Mouse (Mus musculus): ENCODE results near the gene Zswim8. TPM values are rescaled to one million over a fixed set of nuclear protein-coding genes. Genes with fewer than 3 reads are reported as not detected.
"Not testable (repeated sequence)": the region's sequence is repeated elsewhere in the genome, so short reads cannot be mapped to it uniquely, and the experiment has no call there.

The Zswim8 gene
- polyA plus RNA-seq, 1 experiment from 2014 or later: 28.3 TPM

DNA sequence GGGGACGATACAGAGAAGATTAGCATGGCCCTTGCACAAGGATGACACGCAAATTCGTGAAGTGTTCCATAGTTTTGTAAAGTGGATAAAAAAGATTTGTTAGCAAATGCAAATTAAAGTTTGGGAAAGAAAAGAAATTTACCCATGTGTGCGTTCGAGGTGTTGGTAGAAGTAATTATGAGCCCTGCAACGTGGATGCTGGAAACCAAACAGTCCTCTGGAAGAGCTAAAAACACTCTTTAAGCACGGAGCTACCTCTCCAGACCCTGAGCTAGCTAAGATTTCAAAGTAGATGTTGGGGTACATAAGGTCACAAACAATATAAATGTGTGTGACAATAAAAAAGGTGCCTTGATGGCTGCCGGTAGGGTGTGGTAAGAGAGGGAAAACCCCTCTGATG lies 5.8 kb upstream of the Zswim8 start:
- Histone ChIP-seq H3K4me2 (replicated peaks; ENCODE audit: low read depth, low read length) (peak overlapping the region; percentile 73), H3K9me3 (ENCODE audit: low read length) (no peaks in the 10 kb centered on the region), H3K27me3 (ENCODE audit: insufficient read depth, low read length) (no peaks in the 10 kb centered on the region), H3K4me1 (ENCODE audit: insufficient read depth, low read length) (peaks cover 48% of the 10 kb centered on the region), H3K36me3 (ENCODE audit: insufficient read depth, low read length) (peaks cover 11% of the 10 kb centered on the region; the same call in 1 of the 2 replicates), H3K4me3 (ENCODE audit: low read length) (peak overlapping the region; percentile 96), H3K9ac (replicated peaks; ENCODE audit: low read length) (peak overlapping the region; percentile 23), H3K27ac (ENCODE audit: low read length) (no peak overlapping the region)
- ATAC-seq (ENCODE audit: low FRiP score, low TSS enrichment): no peak
- WGBS: 72% methylated on average over 8 of the region's 8 CpGs

DNA sequence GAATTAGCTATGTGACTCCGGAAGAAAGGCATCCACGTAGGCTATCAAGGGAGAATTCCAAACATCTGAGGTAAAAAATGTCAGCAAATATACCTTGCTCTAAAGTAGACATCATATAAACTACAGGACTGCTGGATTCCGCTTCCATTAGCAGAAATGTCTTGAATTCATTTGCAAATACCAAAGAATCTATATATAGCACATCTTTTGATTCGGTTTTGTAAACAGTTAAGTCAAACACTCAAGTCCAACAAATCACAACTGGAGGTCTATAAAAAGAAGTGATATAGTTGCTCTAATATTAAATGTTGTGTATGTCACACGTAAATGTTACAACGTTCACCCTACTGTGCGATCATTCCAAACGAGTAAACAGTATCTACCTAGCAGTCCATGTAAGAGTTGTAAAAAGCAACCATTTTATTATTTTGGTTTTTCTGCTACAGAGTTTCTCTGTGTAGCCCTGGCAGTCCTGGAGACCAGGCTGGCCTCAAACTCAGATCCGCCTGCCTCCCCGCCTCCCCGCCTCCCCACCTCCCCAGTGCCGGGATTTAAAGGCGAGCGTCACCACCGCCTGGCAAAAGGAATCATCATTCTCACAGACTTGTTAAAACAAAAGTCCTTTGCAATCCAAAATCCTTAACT lies 5.1 kb upstream of the Zswim8 start:
- peak overlapping the region; percentile 95 for H3K9ac ChIP-seq (replicated peaks; ENCODE audit: low read length)
- no peaks in the 10 kb centered on the region for H3K27me3 ChIP-seq (ENCODE audit: insufficient read depth, low read length)
- peaks cover 11% of the 10 kb centered on the region; the same call in 1 of the 2 replicates for H3K36me3 ChIP-seq (ENCODE audit: insufficient read depth, low read length)
- 11% methylated on average over 15 of the region's 15 CpGs for WGBS
- H3K27ac ChIP-seq (ENCODE audit: low read length): peak overlapping the region; percentile 95
- peaks cover 41% of the 10 kb centered on the region for H3K4me1 ChIP-seq (ENCODE audit: insufficient read depth, low read length)
- H3K9me3 ChIP-seq (ENCODE audit: low read length): no peaks in the 10 kb centered on the region
- peak; percentile 42; the same call in 1 of the 2 replicates for ATAC-seq (ENCODE audit: low FRiP score, low TSS enrichment)
- H3K4me2 ChIP-seq (replicated peaks; ENCODE audit: low read depth, low read length): peak overlapping the region; percentile 73
- peak overlapping the region; percentile 96 for H3K4me3 ChIP-seq (ENCODE audit: low read length)

DNA sequence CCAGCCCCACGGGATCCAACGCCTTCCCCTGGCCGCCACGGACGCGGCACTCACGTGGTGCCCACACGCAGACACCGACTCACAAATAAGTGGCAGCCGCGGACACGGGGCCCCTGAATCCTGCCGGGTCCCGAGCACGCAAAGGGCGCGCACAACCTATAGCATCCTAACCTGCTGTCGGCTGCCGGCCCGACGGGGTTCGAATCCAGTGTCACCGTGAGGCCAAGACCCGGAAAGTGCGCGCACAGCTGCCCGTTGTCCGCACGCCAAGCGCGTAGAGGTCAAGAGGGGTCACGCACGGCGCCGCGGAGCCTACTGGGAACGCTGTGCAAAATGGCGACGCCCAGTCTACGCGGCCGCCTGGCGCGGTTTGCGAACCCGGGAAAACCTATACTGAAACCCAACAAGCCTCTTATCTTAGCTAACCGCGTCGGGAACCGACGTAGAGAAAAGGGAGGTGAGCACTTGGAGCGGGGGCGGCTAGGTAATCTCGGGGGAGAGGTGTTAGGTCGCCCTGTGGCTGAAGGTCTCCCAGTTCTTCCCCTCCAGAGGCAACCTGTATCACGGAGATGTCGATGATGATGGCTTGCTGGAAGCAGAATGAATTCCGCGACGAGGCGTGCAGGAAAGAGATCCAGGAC lies 4.5 kb upstream of the Zswim8 start, which contains the start of gene Chchd1:
Chchd1 (plus strand) TSS at position 266 of the 641 bp plus-strand sequence.
- H3K9me3 ChIP-seq (ENCODE audit: low read length): no peaks in the 10 kb centered on the region
- H3K27me3 ChIP-seq (ENCODE audit: insufficient read depth, low read length): no peaks in the 10 kb centered on the region
- H3K4me2 ChIP-seq (replicated peaks; ENCODE audit: low read depth, low read length): peak within 1 kb of the TSS; percentile 73
- peak within 1 kb of the TSS; percentile 95 for H3K9ac ChIP-seq (replicated peaks; ENCODE audit: low read length)
- H3K36me3 ChIP-seq (ENCODE audit: insufficient read depth, low read length): peaks cover 11% of the 10 kb centered on the region; the same call in 1 of the 2 replicates
- ATAC-seq (ENCODE audit: low FRiP score, low TSS enrichment): peak; percentile 73
- H3K27ac ChIP-seq (ENCODE audit: low read length): peak within 1 kb of the TSS; percentile 95
- under 1% methylated on average over 61 of the region's 61 CpGs for WGBS
- H3K4me1 ChIP-seq (ENCODE audit: insufficient read depth, low read length): peaks cover 36% of the 10 kb centered on the region
- peak within 1 kb of the TSS; percentile 96 for H3K4me3 ChIP-seq (ENCODE audit: low read length)

DNA sequence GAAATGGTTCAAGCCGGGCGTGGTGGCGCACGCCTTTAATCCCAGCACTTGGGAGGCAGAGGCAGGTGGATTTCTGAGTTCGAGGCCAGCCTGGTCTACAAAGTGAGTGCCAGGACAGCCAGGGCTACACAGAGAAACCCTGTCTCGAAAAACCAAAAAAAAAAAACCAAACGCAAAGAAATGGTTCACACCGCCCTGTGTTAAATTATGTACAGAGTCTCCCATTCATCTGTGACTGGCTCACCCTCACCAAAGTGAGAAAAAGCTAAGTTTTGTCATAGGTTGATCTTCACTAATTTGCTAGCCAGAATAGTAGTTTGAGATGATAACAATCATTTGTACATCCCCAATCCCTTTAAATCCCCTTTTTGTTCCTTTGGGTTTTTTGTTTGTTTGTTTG lies 3.9 kb upstream of the Zswim8 start:
- peak overlapping the region; percentile 73 for H3K4me2 ChIP-seq (replicated peaks; ENCODE audit: low read depth, low read length)
- H3K9me3 ChIP-seq (ENCODE audit: low read length); H3K27me3 ChIP-seq (ENCODE audit: insufficient read depth, low read length); ATAC-seq (ENCODE audit: low FRiP score, low TSS enrichment): not testable (repeated sequence)
- WGBS: 6% methylated on average over 7 of the region's 8 CpGs
- peaks cover 11% of the 10 kb centered on the region; the same call in 1 of the 2 replicates for H3K36me3 ChIP-seq (ENCODE audit: insufficient read depth, low read length)
- peak overlapping the region; percentile 95 for H3K27ac ChIP-seq (ENCODE audit: low read length)
- H3K9ac ChIP-seq (replicated peaks; ENCODE audit: low read length): peak overlapping the region; percentile 95
- H3K4me3 ChIP-seq (ENCODE audit: low read length): peak overlapping the region; percentile 96
- peaks cover 33% of the 10 kb centered on the region for H3K4me1 ChIP-seq (ENCODE audit: insufficient read depth, low read length)

DNA sequence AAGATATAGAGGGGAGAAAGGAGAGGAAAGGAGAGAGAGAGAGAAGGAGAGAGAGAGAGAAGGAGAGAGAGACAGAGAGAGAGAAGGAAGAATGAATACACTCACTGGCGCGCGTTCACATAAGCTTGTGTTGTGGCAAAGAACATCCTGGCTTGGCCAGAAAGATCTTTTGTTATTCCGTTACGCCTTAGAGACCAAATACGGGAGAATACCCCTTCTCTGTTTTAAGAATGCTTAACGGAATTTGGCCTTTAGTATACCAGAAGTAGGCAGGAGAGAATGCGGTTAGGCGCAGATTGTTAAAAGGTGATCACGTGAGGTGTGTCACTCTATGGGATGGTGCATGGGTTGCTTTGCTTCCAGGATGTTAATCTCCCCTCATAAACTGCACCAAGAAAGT lies 887 bp downstream of the Zswim8 start:
- peaks cover 35% of the 10 kb centered on the region for H3K36me3 ChIP-seq (ENCODE audit: insufficient read depth, low read length)
- H3K27ac ChIP-seq (ENCODE audit: low read length): 0 out of 2 replicates have a peak overlapping the region, but pooled peaks have one; percentile 65
- no peaks in the 10 kb centered on the region for H3K9me3 ChIP-seq (ENCODE audit: low read length)
- H3K9ac ChIP-seq (replicated peaks; ENCODE audit: low read length): peak overlapping the region; percentile 96
- no peak for ATAC-seq (ENCODE audit: low FRiP score, low TSS enrichment)
- H3K4me3 ChIP-seq (ENCODE audit: low read length): peak overlapping the region; percentile 100
- no peaks in the 10 kb centered on the region for H3K27me3 ChIP-seq (ENCODE audit: insufficient read depth, low read length)
- 4% methylated on average over 10 of the region's 10 CpGs for WGBS
- peaks cover 20% of the 10 kb centered on the region for H3K4me1 ChIP-seq (ENCODE audit: insufficient read depth, low read length)
- peak overlapping the region; percentile 72 for H3K4me2 ChIP-seq (replicated peaks; ENCODE audit: low read depth, low read length)

DNA sequence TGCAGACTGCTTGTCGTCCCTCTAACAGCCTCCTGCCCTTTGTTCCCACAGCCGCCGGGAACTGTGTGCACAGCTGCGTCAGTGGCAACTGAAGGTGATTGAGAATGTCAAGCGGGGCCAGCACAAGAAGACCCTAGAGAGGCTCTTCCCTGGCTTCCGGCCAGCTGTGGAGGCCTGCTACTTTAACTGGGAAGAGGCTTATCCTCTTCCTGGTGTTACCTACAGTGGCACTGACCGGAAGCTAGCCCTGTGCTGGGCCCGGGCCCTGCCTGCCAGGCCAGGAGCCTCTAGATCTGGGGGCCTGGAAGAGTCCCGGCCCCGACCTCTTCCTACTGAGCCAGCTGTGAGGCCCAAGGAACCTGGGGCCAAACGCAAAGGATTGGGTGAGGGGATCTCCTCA lies 6.5 kb downstream of the Zswim8 start:
- no peak for ATAC-seq (ENCODE audit: low FRiP score, low TSS enrichment)

DNA sequence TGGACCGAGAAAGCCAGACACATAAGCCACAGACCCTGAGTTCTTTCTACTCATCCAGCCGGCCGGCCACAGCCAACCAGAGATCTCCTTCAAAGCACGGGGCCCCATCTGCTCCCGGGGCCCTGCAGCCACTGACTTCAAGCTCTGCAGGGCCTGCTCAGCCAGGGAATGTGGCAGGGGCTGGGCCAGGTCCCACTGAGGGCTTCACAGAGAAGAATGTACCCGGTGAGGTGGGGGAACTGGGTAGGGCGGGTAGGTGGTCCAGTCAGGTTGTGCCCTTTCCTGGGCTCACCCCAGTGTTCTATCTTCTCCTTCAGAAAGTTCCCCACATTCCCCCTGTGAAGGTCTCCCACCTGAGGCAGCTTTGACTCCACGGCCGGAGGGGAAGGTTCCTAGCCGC lies 11.1 kb downstream of the Zswim8 start:
- H3K4me1 ChIP-seq (ENCODE audit: insufficient read depth, low read length): no peaks in the 10 kb centered on the region
- 88% methylated on average over 10 of the region's 10 CpGs for WGBS
- H3K27ac ChIP-seq (ENCODE audit: low read length): no peak overlapping the region
- H3K36me3 ChIP-seq (ENCODE audit: insufficient read depth, low read length): peaks cover 83% of the 10 kb centered on the region
- no peak overlapping the region for H3K9ac ChIP-seq (replicated peaks; ENCODE audit: low read length)
- H3K4me3 ChIP-seq (ENCODE audit: low read length): no peak overlapping the region
- no peaks in the 10 kb centered on the region for H3K27me3 ChIP-seq (ENCODE audit: insufficient read depth, low read length)
- H3K9me3 ChIP-seq (ENCODE audit: low read length): no peaks in the 10 kb centered on the region
- ATAC-seq (ENCODE audit: low FRiP score, low TSS enrichment): no peak
- no peak overlapping the region for H3K4me2 ChIP-seq (replicated peaks; ENCODE audit: low read depth, low read length)

More for the DNA sequence above, 6.5 kb downstream of the Zswim8 start:
- Histone ChIP-seq H3K4me2 (replicated peaks; ENCODE audit: low read depth, low read length) (no peak overlapping the region), H3K27me3 (ENCODE audit: insufficient read depth, low read length) (no peaks in the 10 kb centered on the region), H3K9ac (replicated peaks; ENCODE audit: low read length) (no peak overlapping the region), H3K36me3 (ENCODE audit: insufficient read depth, low read length) (peaks cover 68% of the 10 kb centered on the region), H3K4me1 (ENCODE audit: insufficient read depth, low read length) (peaks cover 6% of the 10 kb centered on the region), H3K9me3 (ENCODE audit: low read length) (no peaks in the 10 kb centered on the region), H3K27ac (ENCODE audit: low read length) (no peak overlapping the region), H3K4me3 (ENCODE audit: low read length) (no peak overlapping the region)
- WGBS: 82% methylated on average over 11 of the region's 11 CpGs

DNA sequence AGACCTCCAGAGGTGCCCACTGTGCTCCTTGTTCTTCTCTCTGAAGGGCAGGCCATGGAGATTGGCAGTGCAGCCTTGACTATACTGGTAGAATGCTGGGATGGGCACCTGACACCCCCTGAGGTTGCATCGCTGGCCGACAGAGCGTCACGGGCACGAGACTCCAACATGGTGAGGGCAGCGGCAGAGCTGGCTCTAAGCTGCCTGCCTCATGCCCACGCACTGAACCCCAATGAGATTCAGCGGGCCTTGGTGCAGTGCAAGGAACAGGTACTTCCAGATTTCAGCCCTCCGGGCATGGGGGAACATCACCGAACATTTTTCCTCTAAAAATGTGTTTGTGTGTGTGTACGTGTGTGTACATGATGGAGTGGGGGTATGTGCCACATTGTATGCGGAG lies 12.4 kb downstream of the Zswim8 start:
- H3K9me3 ChIP-seq (ENCODE audit: low read length): no peaks in the 10 kb centered on the region
- no peaks in the 10 kb centered on the region for H3K4me1 ChIP-seq (ENCODE audit: insufficient read depth, low read length)
- no peaks in the 10 kb centered on the region for H3K27me3 ChIP-seq (ENCODE audit: insufficient read depth, low read length)
- H3K4me3 ChIP-seq (ENCODE audit: low read length): no peak overlapping the region
- ATAC-seq (ENCODE audit: low FRiP score, low TSS enrichment): no peak
- H3K36me3 ChIP-seq (ENCODE audit: insufficient read depth, low read length): peaks cover 81% of the 10 kb centered on the region
- H3K4me2 ChIP-seq (replicated peaks; ENCODE audit: low read depth, low read length): no peak overlapping the region
- no peak overlapping the region for H3K27ac ChIP-seq (ENCODE audit: low read length)
- no peak overlapping the region for H3K9ac ChIP-seq (replicated peaks; ENCODE audit: low read length)
- WGBS: 91% methylated on average over 12 of the region's 12 CpGs

DNA sequence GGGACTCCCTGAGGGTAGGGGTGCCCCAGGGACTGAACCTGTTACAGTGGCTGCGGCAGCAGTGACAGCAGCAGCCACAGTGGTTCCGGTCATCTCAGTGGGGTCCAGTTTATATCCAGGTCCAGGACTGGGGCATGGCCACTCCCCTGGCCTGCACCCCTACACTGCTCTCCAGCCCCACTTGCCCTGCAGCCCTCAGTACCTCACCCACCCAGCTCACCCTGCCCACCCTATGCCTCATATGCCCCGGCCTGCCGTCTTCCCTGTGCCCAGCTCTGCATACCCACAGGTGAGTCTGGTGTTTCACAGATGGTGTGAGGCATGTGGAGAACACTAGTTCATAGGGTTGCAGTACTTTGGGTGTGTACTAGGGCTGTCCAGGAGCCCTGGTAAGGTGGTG lies 14.0 kb downstream of the Zswim8 start:
- Histone ChIP-seq H3K4me2 (replicated peaks; ENCODE audit: low read depth, low read length) (no peak overlapping the region), H3K36me3 (ENCODE audit: insufficient read depth, low read length) (peaks cover 86% of the 10 kb centered on the region), H3K9me3 (ENCODE audit: low read length) (no peaks in the 10 kb centered on the region), H3K27me3 (ENCODE audit: insufficient read depth, low read length) (no peaks in the 10 kb centered on the region), H3K27ac (ENCODE audit: low read length) (no peak overlapping the region), H3K4me3 (ENCODE audit: low read length) (no peak overlapping the region), H3K9ac (replicated peaks; ENCODE audit: low read length) (no peak overlapping the region), H3K4me1 (ENCODE audit: insufficient read depth, low read length) (no peaks in the 10 kb centered on the region)
- 0 out of 2 replicates have a peak, but pooled peaks have one; percentile 18 for ATAC-seq (ENCODE audit: low FRiP score, low TSS enrichment)
- WGBS: 90% methylated on average over 4 of the region's 4 CpGs

DNA sequence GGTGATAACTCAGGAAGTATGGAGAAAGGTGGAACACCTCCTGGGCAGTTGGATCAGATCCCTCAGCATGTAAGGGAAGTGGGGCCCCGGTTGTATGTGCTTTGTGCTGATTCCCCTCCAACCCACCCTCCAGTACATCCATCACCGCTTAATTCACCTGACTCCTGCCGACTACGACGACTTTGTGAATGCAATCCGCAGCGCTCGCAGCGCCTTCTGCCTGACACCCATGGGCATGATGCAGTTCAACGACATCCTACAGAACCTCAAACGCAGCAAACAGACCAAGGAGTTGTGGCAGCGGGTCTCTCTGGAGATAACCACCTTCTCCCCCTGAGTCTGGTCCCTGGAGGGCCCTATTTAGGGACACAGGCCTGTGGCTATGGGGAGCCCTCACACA lies 15.7 kb downstream of the Zswim8 start:
- H3K4me1 ChIP-seq (ENCODE audit: insufficient read depth, low read length): no peaks in the 10 kb centered on the region
- H3K27ac ChIP-seq (ENCODE audit: low read length): no peak overlapping the region
- no peak overlapping the region for H3K9ac ChIP-seq (replicated peaks; ENCODE audit: low read length)
- ATAC-seq (ENCODE audit: low FRiP score, low TSS enrichment): no peak
- H3K4me3 ChIP-seq (ENCODE audit: low read length): no peak overlapping the region
- WGBS: 93% methylated on average over 12 of the region's 12 CpGs
- no peak overlapping the region for H3K4me2 ChIP-seq (replicated peaks; ENCODE audit: low read depth, low read length)
- H3K9me3 ChIP-seq (ENCODE audit: low read length): no peaks in the 10 kb centered on the region
- H3K27me3 ChIP-seq (ENCODE audit: insufficient read depth, low read length): no peaks in the 10 kb centered on the region
- peaks cover 87% of the 10 kb centered on the region for H3K36me3 ChIP-seq (ENCODE audit: insufficient read depth, low read length)

Data from kidney, embryonic 16.5 days (tissue).